Mouse (Mus musculus): ENCODE results near the gene Vmn1r27. TPM values are rescaled to one million over a fixed set of nuclear protein-coding genes. Genes with fewer than 3 reads are reported as not detected.

Vmn1r27 gene
- not detected for total RNA-seq (2021)
- long read RNA-seq, experiment 1 = 0 reads
- long read RNA-seq, experiment 2 = 0 reads

DNA sequence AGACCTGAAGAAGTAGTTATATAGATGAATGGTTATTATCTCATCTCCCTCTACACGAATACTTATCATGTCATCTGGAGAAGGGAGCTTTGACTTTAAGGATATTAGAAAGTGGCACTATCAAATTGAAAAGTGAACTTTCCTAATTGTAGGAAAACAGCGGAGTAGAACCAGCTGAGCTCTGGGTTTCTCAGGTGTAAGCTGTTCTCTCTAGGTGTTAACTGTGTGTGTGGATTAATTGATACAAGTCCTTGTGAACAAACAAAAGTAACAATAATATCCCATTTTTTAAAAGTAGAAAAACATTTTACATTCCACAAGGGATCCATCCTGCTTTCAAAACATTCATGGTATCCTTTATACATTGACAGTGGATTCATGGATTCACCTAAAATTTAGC is at the start of gene Vmn1r27:
Vmn1r27 (minus strand) TSS at position 101 of the 400 bp plus-strand sequence.
- no peak for DNase-seq
- intact Hi-C loops (cut with DNase I) = no loop called here

DNA sequence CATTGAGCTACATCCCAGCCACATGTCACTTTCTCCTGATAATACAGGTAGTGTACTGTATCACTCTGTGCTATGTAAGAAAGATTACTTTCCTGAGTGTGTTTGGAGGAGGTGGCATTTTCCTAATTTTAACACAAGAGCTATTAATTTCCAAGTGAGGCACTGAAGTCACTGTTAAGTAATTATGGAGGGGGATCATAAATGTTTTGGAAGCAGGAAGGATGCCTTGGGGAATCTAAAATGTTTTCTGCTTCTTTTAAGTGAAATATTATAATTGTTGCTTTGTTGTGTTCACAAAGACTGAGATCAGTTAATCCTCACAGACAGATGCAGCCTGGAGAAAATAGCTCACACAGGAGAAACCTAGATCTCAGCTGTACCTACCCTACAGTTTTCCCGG is 43.1 kb upstream of the Vmn1r27 start, which contains the start of gene Vmn1r28:
Vmn1r28 (plus strand) TSS at position 301 of the 400 bp plus-strand sequence.
- intact Hi-C loops (cut with DNase I) = no loop called here

DNA sequence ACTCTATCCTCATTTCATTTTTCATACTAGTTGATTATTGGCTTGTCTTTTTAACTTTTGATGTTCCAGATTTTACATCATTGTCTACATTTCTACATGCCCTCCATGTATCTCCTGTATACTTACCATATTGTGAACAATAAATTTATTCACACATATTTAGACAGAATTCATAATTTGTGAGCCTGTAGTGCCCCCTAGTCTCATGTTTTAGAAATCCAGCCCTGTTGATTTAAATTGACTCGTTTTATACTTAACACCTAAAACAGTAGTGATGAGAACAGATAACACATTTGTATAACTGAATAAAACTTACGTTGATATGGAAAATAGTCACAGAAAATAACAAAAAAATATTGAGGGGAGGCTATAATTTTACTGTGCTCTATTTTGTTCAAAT is 2.5 kb downstream of the Vmn1r27 start:
- intact Hi-C loops (cut with DNase I) = no loop called here
- DNase-seq = no peak

More for the DNA sequence above, 43.1 kb upstream of the Vmn1r27 start, which contains the start of gene Vmn1r28:
- DNase-seq = no peak

Other genes starting within 250 kb of the Vmn1r27 start
- not detected for gene Vmn1r25, start 238.0 kb downstream of the Vmn1r27 start, total RNA-seq (2021)
- not detected for gene Vmn1r26, start 203.7 kb downstream of the Vmn1r27 start, total RNA-seq (2021)
- not detected for gene Vmn1r28, start 43.2 kb upstream of the Vmn1r27 start, total RNA-seq (2021)
- gene Vmn1r29, start 82.7 kb upstream of the Vmn1r27 start, total RNA-seq (2021) = not detected
- gene Vmn1r30, start 224.6 kb upstream of the Vmn1r27 start, total RNA-seq (2021) = not detected